Comparison of ENCODE assay signal across 8 mouse cellular contexts in genomic region chr15:98662198-98662566, GRCm38 (mm10). TPM values are rescaled to one million over a fixed set of nuclear protein-coding genes. Genes with fewer than 3 reads are reported as not detected.
DNase-seq lines count a peak whose midpoint lies in the region; ATAC-seq and TF ChIP-seq lines count a peak whose summit lies in the region.

No protein-coding gene starts in this region.

- TF ChIP-seq CTCF in G1E (IDR thresholded peaks at IDR 0.05; ENCODE audit: low read depth, low read length), result no peak
- no peak for TF ChIP-seq CTCF in liver, adult 2 months (IDR thresholded peaks at IDR 0.05; ENCODE audit: low read depth, low read length)
- no peak for TF ChIP-seq CTCF in small intestine, adult 2 months (IDR thresholded peaks at IDR 0.05; ENCODE audit: extremely low read depth, insufficient read length, insufficient replicate concordance, low read depth, low read length)

- intact Hi-C loops in heart, postnatal 10 days (cut with DNase I), result loop anchor here (2.0 kb wide), 1 partner anchor 143 kb away; no protein-coding TSS in a partner anchor

- peak overlapping the region; percentile 94 for H3K27ac ChIP-seq in heart, embryonic 11.5 days (ENCODE audit: low read depth, low read length)
- peak overlapping the region; percentile 79 for H3K27ac ChIP-seq in forebrain, embryonic 11.5 days (ENCODE audit: low read depth, low read length)
- H3K27ac ChIP-seq in liver, adult 2 months (replicated peaks; ENCODE audit: insufficient read depth, low read depth, low read length), result peak overlapping the region; percentile 98
- peak overlapping the region; percentile 99 for H3K27ac ChIP-seq in small intestine, adult 2 months (ENCODE audit: insufficient read depth, low read depth, low read length)

- DNase-seq in heart, postnatal 10 days, result no peak
- no peak for DNase-seq in G1E (ENCODE audit: low spot score)
- DNase-seq in forebrain, embryonic 11.5 days (ENCODE audit: low spot score), result no peak
- DNase-seq in liver, adult 2 months (ENCODE audit: extremely low read depth, low read depth, low spot score), result no peak
- no peak for DNase-seq in cerebellum, adult 9-11 months
- DNase-seq in layer of hippocampus, postnatal 25 days (ENCODE audit: extremely low spot score in 1 of 2, low spot score in 1 of 2), result no peak

- H3K4me3 ChIP-seq in heart, embryonic 11.5 days (ENCODE audit: low read depth, low read length), result peak overlapping the region; percentile 96
- peak overlapping the region; percentile 79 for H3K4me3 ChIP-seq in G1E (ENCODE audit: low read depth, low read length)
- peak overlapping the region; percentile 85 for H3K4me3 ChIP-seq in forebrain, embryonic 11.5 days (ENCODE audit: low read depth, low read length)
- peak overlapping the region; percentile 88 for H3K4me3 ChIP-seq in liver, adult 2 months (ENCODE audit: insufficient read depth, low read depth, low read length)
- peak overlapping the region; percentile 94 for H3K4me3 ChIP-seq in small intestine, adult 2 months (ENCODE audit: low read depth, low read length)

- H3K27me3 ChIP-seq in heart, embryonic 11.5 days (ENCODE audit: control insufficient read depth, insufficient read depth, low read length), result no peaks in the 10 kb centered on the region
- H3K27me3 ChIP-seq in G1E (ENCODE audit: insufficient read depth, low read length), result no peaks in the 10 kb centered on the region
- H3K27me3 ChIP-seq in forebrain, embryonic 11.5 days (ENCODE audit: control insufficient read depth, insufficient read depth, low read length), result no peaks in the 10 kb centered on the region
- H3K27me3 ChIP-seq in liver, adult 2 months (ENCODE audit: control insufficient read depth, insufficient read depth, low read length), result no peaks in the 10 kb centered on the region
- no peaks in the 10 kb centered on the region for H3K27me3 ChIP-seq in small intestine, adult 2 months (ENCODE audit: control insufficient read depth, insufficient read depth, low read length)

- ATAC-seq in heart, embryonic 11.5 days (replicated peaks; ENCODE audit: insufficient number of reproducible peaks, low FRiP score, low TSS enrichment), result no peak
- ATAC-seq in G1E (ENCODE audit: extremely low read depth, insufficient number of reproducible peaks, low FRiP score, poor library complexity, severe bottlenecking), result peak; percentile 31; the same call in 1 of the 2 replicates
- no peak for ATAC-seq in forebrain, embryonic 11.5 days (replicated peaks; ENCODE audit: low FRiP score)

- no peak for TF ChIP-seq POLR2A in liver, adult 2 months (IDR thresholded peaks at IDR 0.05; ENCODE audit: extremely low read depth, insufficient read depth, low read length)
- no peak for TF ChIP-seq POLR2A in small intestine, adult 2 months (IDR thresholded peaks at IDR 0.05; ENCODE audit: low read depth, low read length)

- H3K36me3 ChIP-seq in heart, embryonic 11.5 days (ENCODE audit: control insufficient read depth, insufficient read depth, low read length), result peaks cover 19% of the 10 kb centered on the region
- peaks cover 39% of the 10 kb centered on the region for H3K36me3 ChIP-seq in G1E (replicated peaks)
- H3K36me3 ChIP-seq in forebrain, embryonic 11.5 days (ENCODE audit: control insufficient read depth, insufficient read depth, low read length), result peaks cover 14% of the 10 kb centered on the region
- H3K36me3 ChIP-seq in liver, adult 2 months (ENCODE audit: control insufficient read depth, insufficient read depth, low read length), result peaks cover 3% of the 10 kb centered on the region; the same call in 1 of the 2 replicates
- peaks cover 16% of the 10 kb centered on the region for H3K36me3 ChIP-seq in small intestine, adult 2 months (ENCODE audit: control insufficient read depth, insufficient read depth, low read length)

- H3K4me1 ChIP-seq in heart, embryonic 11.5 days (ENCODE audit: control insufficient read depth, insufficient read depth, low read length), result no peaks in the 10 kb centered on the region
- peaks cover 31% of the 10 kb centered on the region for H3K4me1 ChIP-seq in G1E (ENCODE audit: insufficient read depth, low read depth, low read length)
- H3K4me1 ChIP-seq in forebrain, embryonic 11.5 days (replicated peaks; ENCODE audit: control insufficient read depth, insufficient read depth, low read length), result no peaks in the 10 kb centered on the region
- peaks cover 2% of the 10 kb centered on the region; the same call in 1 of the 2 replicates for H3K4me1 ChIP-seq in liver, adult 2 months (ENCODE audit: control insufficient read depth, insufficient read depth, low read length)
- H3K4me1 ChIP-seq in small intestine, adult 2 months (ENCODE audit: control insufficient read depth, insufficient read depth, insufficient read length, low read length), result no peaks in the 10 kb centered on the region

- no peaks in the 10 kb centered on the region for H3K9me3 ChIP-seq in heart, embryonic 11.5 days (replicated peaks; ENCODE audit: control insufficient read depth, low read length)
- H3K9me3 ChIP-seq in G1E (replicated peaks), result no peaks in the 10 kb centered on the region
- no peaks in the 10 kb centered on the region for H3K9me3 ChIP-seq in forebrain, embryonic 11.5 days (ENCODE audit: control insufficient read depth, low read length)

- H3K4me2 ChIP-seq in heart, embryonic 11.5 days, result peak overlapping the region; percentile 69
- peak overlapping the region; percentile 54 for H3K4me2 ChIP-seq in forebrain, embryonic 11.5 days (ENCODE audit: low read depth, low read length, severe bottlenecking)

- under 1% methylated on average over 14 of the region's 14 CpGs for WGBS in heart, embryonic 11.5 days (ENCODE audit: insufficient replicate concordance)
- WGBS in forebrain, embryonic 11.5 days, result 1% methylated on average over 14 of the region's 14 CpGs
- under 1% methylated on average over 14 of the region's 14 CpGs for WGBS in liver, adult 2 months
- WGBS in small intestine, adult 2 months, result under 1% methylated on average over 14 of the region's 14 CpGs

- H3K79me2 ChIP-seq in liver, adult 2 months (ENCODE audit: control insufficient read depth, insufficient read depth, low read length), result peaks cover 7% of the 10 kb centered on the region; the same call in 1 of the 2 replicates

- peak overlapping the region; percentile 98 for H3K9ac ChIP-seq in heart, embryonic 11.5 days (ENCODE audit: low read depth, low read length)
- H3K9ac ChIP-seq in forebrain, embryonic 11.5 days (ENCODE audit: low read length), result peak overlapping the region; percentile 96
- peak overlapping the region; percentile 98 for H3K9ac ChIP-seq in liver, adult 2 months (ENCODE audit: low read depth, low read length)

RNA-seq across cellular contexts. Expression of gene Ddx23, which starts 0.5 kb away (rescaled TPM):
- 11.2 and 19.6 TPM in 2 replicates for polyA plus RNA-seq in heart, embryonic 11.5 days (2014; fragmentation: Nextera tagmentation; extraction: Ambion mirVana)
- total RNA-seq in heart, postnatal 10 days (2021), result 10 to 100 TPM; 55.2 to 57.2 TPM
- total RNA-seq in G1E (2014; fragmentation: Nextera tagmentation) (61.4 and 66.6 TPM in 2 replicates), G1E (2017) (101 and 154 TPM in 2 replicates)
- 100 and 112 TPM in 2 replicates for polyA plus RNA-seq in G1E (2012)
- 24.2 and 31.2 TPM in 2 replicates for polyA plus RNA-seq in forebrain, embryonic 11.5 days (2014; fragmentation: Nextera tagmentation; extraction: Ambion mirVana)
- 27.6 and 33.9 TPM in 2 replicates for total RNA-seq in liver, adult 2 months (2014; rRNA removed)
- polyA plus RNA-seq in liver, adult 2 months (2012; rRNA removed), result 15.4 and 18.8 TPM in 2 replicates
- polyA plus RNA-seq in small intestine, adult 2 months (2012; rRNA removed), result 13.6 and 24.3 TPM in 2 replicates
- total RNA-seq in layer of hippocampus, postnatal 25 days (2021), result 10 to 100 TPM; 75.8 to 79.9 TPM

RNA-seq across cellular contexts. Expression of gene Rnd1, which starts 15.1 kb away (rescaled TPM):
- polyA plus RNA-seq in heart, embryonic 11.5 days (2014; fragmentation: Nextera tagmentation; extraction: Ambion mirVana), result 1.2 and 1.6 TPM in 2 replicates
- 1 to 10 TPM in 1 of 2 experiments, under 1 TPM in 1; 0.84 to 1.9 TPM for total RNA-seq in heart, postnatal 10 days (2021)
- 3.2 and 3.3 TPM in 2 replicates for total RNA-seq in G1E (2014; fragmentation: Nextera tagmentation)
- 1.2 and 1.5 TPM in 2 replicates for total RNA-seq in G1E (2017)
- 1.0 and 1.1 TPM in 2 replicates for polyA plus RNA-seq in G1E (2012)
- 1.9 and 2.8 TPM in 2 replicates for polyA plus RNA-seq in forebrain, embryonic 11.5 days (2014; fragmentation: Nextera tagmentation; extraction: Ambion mirVana)
- total RNA-seq in liver, adult 2 months (2014; rRNA removed), result 20.0 and 23.2 TPM in 2 replicates
- polyA plus RNA-seq in liver, adult 2 months (2012; rRNA removed), result 7.4 and 21.3 TPM in 2 replicates
- 1.6 and 2.2 TPM in 2 replicates for polyA plus RNA-seq in small intestine, adult 2 months (2012; rRNA removed)
- total RNA-seq in layer of hippocampus, postnatal 25 days (2021), result 1 to 10 TPM; 8.3 to 9.4 TPM

RNA-seq across cellular contexts. Expression of gene Cacnb3, which starts 31.5 kb away (rescaled TPM):
- 9.8 and 9.9 TPM in 2 replicates for polyA plus RNA-seq in heart, embryonic 11.5 days (2014; fragmentation: Nextera tagmentation; extraction: Ambion mirVana)
- total RNA-seq in heart, postnatal 10 days (2021), result 10 to 100 TPM; 13.6 to 14.0 TPM
- 0.29 TPM in 1 of 2 replicates, not detected in the other for total RNA-seq in G1E (2014; fragmentation: Nextera tagmentation)
- 0.12 and 0.22 TPM in 2 replicates for total RNA-seq in G1E (2017)
- 0.14 and 0.22 TPM in 2 replicates for polyA plus RNA-seq in G1E (2012)
- polyA plus RNA-seq in forebrain, embryonic 11.5 days (2014; fragmentation: Nextera tagmentation; extraction: Ambion mirVana), result 45.3 and 46.9 TPM in 2 replicates
- total RNA-seq in liver, adult 2 months (2014; rRNA removed), result 0.27 and 0.28 TPM in 2 replicates
- 0.75 and 0.86 TPM in 2 replicates for polyA plus RNA-seq in liver, adult 2 months (2012; rRNA removed)
- 19.1 and 40.2 TPM in 2 replicates for polyA plus RNA-seq in small intestine, adult 2 months (2012; rRNA removed)
- total RNA-seq in layer of hippocampus, postnatal 25 days (2021), result 100 to 1,000 TPM; 189 to 209 TPM

RNA-seq across cellular contexts. Expression of gene Ccdc65, which starts 45.8 kb away (rescaled TPM):
- 0.23 and 0.37 TPM in 2 replicates for polyA plus RNA-seq in heart, embryonic 11.5 days (2014; fragmentation: Nextera tagmentation; extraction: Ambion mirVana)
- total RNA-seq in heart, postnatal 10 days (2021), result under 1 TPM; 0.12 to 0.41 TPM
- 1.0 TPM in 1 of 2 replicates, not detected in the other for total RNA-seq in G1E (2014; fragmentation: Nextera tagmentation)
- 0.06 and 0.60 TPM in 2 replicates for total RNA-seq in G1E (2017)
- not detected in 2 replicates for polyA plus RNA-seq in G1E (2012)
- polyA plus RNA-seq in forebrain, embryonic 11.5 days (2014; fragmentation: Nextera tagmentation; extraction: Ambion mirVana), result 0.92 and 1.3 TPM in 2 replicates
- total RNA-seq in liver, adult 2 months (2014; rRNA removed), result not detected in 2 replicates
- polyA plus RNA-seq in liver, adult 2 months (2012; rRNA removed), result not detected in 2 replicates
- polyA plus RNA-seq in small intestine, adult 2 months (2012; rRNA removed), result 0.09 TPM in 1 of 2 replicates, not detected in the other
- total RNA-seq in layer of hippocampus, postnatal 25 days (2021), result 10 to 100 TPM in 1 of 2 experiments, 1 to 10 TPM in 1; 9.0 to 11.1 TPM

RNA-seq across cellular contexts. Expression of gene Adcy6, which starts 52.3 kb away (rescaled TPM):
- polyA plus RNA-seq in heart, embryonic 11.5 days (2014; fragmentation: Nextera tagmentation; extraction: Ambion mirVana), result 24.5 and 34.8 TPM in 2 replicates
- total RNA-seq in heart, postnatal 10 days (2021), result 100 to 1,000 TPM; 187 to 200 TPM
- total RNA-seq in G1E (2014; fragmentation: Nextera tagmentation) (5.0 TPM in 1 of 2 replicates, not detected in the other), G1E (2017) (0.22 TPM in 1 of 2 replicates, not detected in the other)
- not detected in 2 replicates for polyA plus RNA-seq in G1E (2012)
- 11.2 and 12.3 TPM in 2 replicates for polyA plus RNA-seq in forebrain, embryonic 11.5 days (2014; fragmentation: Nextera tagmentation; extraction: Ambion mirVana)
- total RNA-seq in liver, adult 2 months (2014; rRNA removed), result 8.9 and 11.8 TPM in 2 replicates
- 13.7 and 16.3 TPM in 2 replicates for polyA plus RNA-seq in liver, adult 2 months (2012; rRNA removed)
- 55.9 and 89.2 TPM in 2 replicates for polyA plus RNA-seq in small intestine, adult 2 months (2012; rRNA removed)
- 10 to 100 TPM; 45.1 to 45.8 TPM for total RNA-seq in layer of hippocampus, postnatal 25 days (2021)
